Mouse (Mus musculus): ENCODE measurements around the gene AL732309.1. TPM values are rescaled to one million over a fixed set of nuclear protein-coding genes. Genes with fewer than 3 reads are reported as not detected.
"Not testable (repeated sequence)": the region's sequence is repeated elsewhere in the genome, so short reads cannot be mapped to it uniquely, and the experiment has no call there.

AL732309.1 gene
- polyA plus RNA-seq, 1 experiment from 2014 or later: 4.3 TPM

DNA sequence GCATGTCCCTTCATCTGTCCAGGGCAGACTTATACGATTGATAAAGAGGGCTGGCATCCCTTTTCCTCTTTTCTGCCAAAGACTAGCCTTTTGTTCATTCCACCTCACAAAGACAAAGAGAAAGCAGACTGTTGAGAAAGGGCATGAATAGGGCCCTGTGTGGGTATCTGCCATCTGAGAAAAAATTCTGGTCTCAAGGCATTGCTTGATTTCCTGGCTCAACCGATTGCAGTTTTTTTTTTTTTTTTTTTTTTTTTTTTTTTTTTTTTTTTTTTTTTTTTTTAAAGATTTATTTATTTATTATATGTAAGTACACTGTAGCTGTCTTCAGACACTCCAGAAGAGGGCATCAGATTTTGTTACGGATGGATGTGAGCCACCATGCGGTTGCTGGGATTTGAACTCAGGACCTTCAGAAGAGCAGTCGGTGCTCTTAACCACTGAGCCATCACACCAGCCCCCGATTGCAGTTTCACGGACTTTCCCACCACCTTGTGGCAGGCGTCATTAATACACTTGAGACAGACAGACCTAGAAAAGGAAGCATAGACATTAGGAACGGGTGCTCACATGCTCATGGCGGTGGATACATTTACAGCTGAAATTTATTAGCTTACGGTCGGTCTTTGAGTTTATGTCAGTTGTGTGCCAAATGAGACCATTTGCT, 9.9 kb upstream of the AL732309.1 start:
- not testable (repeated sequence) for H3K9ac ChIP-seq (replicated peaks; ENCODE audit: low read depth); H3K36me3 ChIP-seq (ENCODE audit: insufficient read depth, low read length); H3K27ac ChIP-seq (ENCODE audit: low read length); H3K27me3 ChIP-seq (replicated peaks; ENCODE audit: insufficient read depth, low read length); H3K9me3 ChIP-seq (ENCODE audit: low read length); ATAC-seq
- Histone ChIP-seq H3K4me1 (ENCODE audit: insufficient read depth, low read depth, low read length) (peaks cover 11% of the 10 kb centered on the region), H3K4me3 (ENCODE audit: low read depth, low read length) (peak overlapping the region; percentile 98), H3K4me2 (replicated peaks; ENCODE audit: low read depth, low read length) (peak overlapping the region; percentile 84)
- DNase-seq (ENCODE audit: low spot score): peak; percentile 56
- TF ChIP-seq CTCF (IDR thresholded peaks at IDR 0.05): peak; percentile 61
- 46% methylated on average over 10 of the region's 12 CpGs for WGBS

DNA sequence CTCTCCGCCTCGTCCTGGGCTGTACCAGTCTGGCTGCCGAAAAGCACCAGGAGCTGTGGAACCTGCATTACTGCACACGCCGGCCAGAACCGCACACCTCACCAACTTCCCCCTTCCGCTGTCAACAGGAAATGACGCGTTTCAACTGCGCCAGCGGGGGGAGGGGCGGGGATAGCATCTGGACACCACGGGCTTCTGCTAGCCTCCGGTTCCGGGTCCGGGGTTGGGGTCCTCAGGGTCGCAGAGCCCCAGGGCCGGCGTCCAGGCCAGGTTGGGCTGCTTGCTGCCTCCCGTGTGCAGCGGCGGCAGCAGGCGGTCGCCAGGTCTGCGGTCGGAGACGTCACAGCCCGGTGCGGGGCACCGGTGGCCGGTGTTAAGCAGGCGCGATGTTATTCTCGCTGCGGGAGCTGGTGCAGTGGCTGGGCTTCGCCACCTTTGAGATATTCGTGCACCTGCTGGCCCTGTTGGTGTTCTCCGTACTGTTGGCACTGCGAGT, 8.7 kb upstream of the AL732309.1 start, which contains the start of gene Tmem203:
Gene Tmem203 (plus strand): TSS at position 156 of the 496 bp plus-strand sequence.
- Histone ChIP-seq H3K36me3 (ENCODE audit: insufficient read depth, low read length) (peaks cover 4% of the 10 kb centered on the region), H3K27me3 (replicated peaks; ENCODE audit: insufficient read depth, low read length) (no peaks in the 10 kb centered on the region), H3K4me2 (replicated peaks; ENCODE audit: low read depth, low read length) (peak within 1 kb of the TSS; percentile 84), H3K9ac (replicated peaks; ENCODE audit: low read depth) (peak within 1 kb of the TSS; percentile 90), H3K27ac (ENCODE audit: low read length) (peak within 1 kb of the TSS; percentile 84), H3K4me1 (ENCODE audit: insufficient read depth, low read depth, low read length) (peaks cover 11% of the 10 kb centered on the region), H3K4me3 (ENCODE audit: low read depth, low read length) (peak within 1 kb of the TSS; percentile 98), H3K9me3 (ENCODE audit: low read length) (no peaks in the 10 kb centered on the region)
- DNase-seq (ENCODE audit: low spot score): peak; percentile 95
- TF ChIP-seq CTCF (IDR thresholded peaks at IDR 0.05): no peak
- TF ChIP-seq EP300 (IDR thresholded peaks at IDR 0.05): peak; percentile 62
- peak; percentile 95 for ATAC-seq
- WGBS: under 1% methylated on average over 39 of the region's 39 CpGs

DNA sequence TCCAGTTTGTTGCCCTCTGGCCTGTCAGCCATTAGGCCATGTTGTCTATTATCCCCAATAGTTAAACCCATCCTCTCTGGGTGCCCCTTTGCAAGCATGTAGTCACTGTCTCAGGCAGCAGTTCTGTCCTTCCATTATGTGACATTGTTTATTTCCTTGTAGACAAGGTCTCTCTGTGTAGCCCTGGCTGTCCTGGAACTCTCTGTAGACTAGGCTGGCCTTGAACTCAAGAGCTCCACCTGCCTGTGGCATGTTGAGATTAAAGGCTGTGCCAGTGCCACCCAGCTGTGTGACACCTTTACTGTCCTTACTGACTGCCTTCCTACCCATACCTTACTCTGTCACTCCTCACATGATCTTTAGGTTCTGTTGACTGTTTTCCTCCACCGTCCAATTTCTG, 5.7 kb upstream of the AL732309.1 start:
- no peak overlapping the region for H3K4me3 ChIP-seq (ENCODE audit: low read depth, low read length)
- H3K4me1 ChIP-seq (ENCODE audit: insufficient read depth, low read depth, low read length): peaks cover 11% of the 10 kb centered on the region
- no peak overlapping the region for H3K27ac ChIP-seq (ENCODE audit: low read length)
- WGBS: 72% methylated on average over 1 of the region's 1 CpGs
- H3K27me3 ChIP-seq (replicated peaks; ENCODE audit: insufficient read depth, low read length): no peaks in the 10 kb centered on the region
- no peak overlapping the region for H3K9ac ChIP-seq (replicated peaks; ENCODE audit: low read depth)
- TF ChIP-seq EP300 (IDR thresholded peaks at IDR 0.05) (no peak), CTCF (IDR thresholded peaks at IDR 0.05) (peak; percentile 58)
- peaks cover 22% of the 10 kb centered on the region for H3K36me3 ChIP-seq (ENCODE audit: insufficient read depth, low read length)
- no peak overlapping the region for H3K4me2 ChIP-seq (replicated peaks; ENCODE audit: low read depth, low read length)
- no peaks in the 10 kb centered on the region for H3K9me3 ChIP-seq (ENCODE audit: low read length)
- DNase-seq (ENCODE audit: low spot score): no peak
- no peak for ATAC-seq

DNA sequence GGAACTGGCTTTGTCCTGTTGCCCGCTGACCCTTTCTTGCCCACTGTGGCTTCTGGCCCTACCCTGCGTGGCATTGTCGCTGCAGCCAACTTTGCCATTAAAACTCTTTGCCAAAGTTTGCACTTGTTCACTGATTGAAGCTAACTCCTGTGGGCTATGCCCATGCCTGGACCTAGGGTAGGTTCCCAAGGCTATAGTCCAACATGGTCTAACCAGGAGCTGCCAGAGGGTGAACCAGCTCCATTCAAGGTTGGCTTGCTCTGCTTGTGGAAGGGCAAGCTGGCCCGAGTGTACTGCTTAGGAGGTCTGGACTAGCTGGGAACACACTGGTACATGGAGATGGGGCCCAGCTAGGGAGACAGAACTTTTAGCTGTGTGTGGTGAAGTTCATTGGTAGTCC, 2.5 kb downstream of the AL732309.1 start:
- Histone ChIP-seq H3K9ac (replicated peaks; ENCODE audit: low read depth) (no peak overlapping the region), H3K27me3 (replicated peaks; ENCODE audit: insufficient read depth, low read length) (peaks cover 9% of the 10 kb centered on the region; the same call in 1 of the 2 replicates), H3K4me3 (ENCODE audit: low read depth, low read length) (no peak overlapping the region), H3K4me2 (replicated peaks; ENCODE audit: low read depth, low read length) (no peak overlapping the region), H3K9me3 (ENCODE audit: low read length) (no peaks in the 10 kb centered on the region), H3K27ac (ENCODE audit: low read length) (no peak overlapping the region), H3K4me1 (ENCODE audit: insufficient read depth, low read depth, low read length) (peaks cover 11% of the 10 kb centered on the region), H3K36me3 (ENCODE audit: insufficient read depth, low read length) (peaks cover 15% of the 10 kb centered on the region; the same call in 1 of the 2 replicates)
- DNase-seq (ENCODE audit: low spot score) (no peak), ATAC-seq (no peak)
- TF ChIP-seq EP300 (IDR thresholded peaks at IDR 0.05): no peak
- TF ChIP-seq CTCF (IDR thresholded peaks at IDR 0.05): no peak
- WGBS: 83% methylated on average over 4 of the region's 4 CpGs

DNA sequence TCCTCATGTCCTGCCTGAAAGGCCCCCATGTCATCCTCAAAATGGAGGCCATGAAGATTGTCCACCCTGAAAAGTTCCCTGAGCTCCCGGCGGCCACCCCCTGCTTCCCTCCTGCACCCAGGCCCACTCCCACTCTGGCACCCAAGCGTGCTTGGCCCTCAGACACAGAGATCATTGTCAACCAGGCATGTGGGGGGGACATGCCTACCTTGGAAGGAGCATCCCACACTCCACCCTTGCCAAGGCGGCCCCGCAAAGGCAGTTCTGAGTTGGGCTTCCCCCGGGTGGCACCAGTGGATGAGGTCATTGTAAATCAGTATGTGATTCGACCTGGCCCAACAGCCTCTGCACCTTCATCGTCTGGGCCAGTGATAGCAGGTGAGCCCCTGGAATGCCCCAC, 3.3 kb downstream of the AL732309.1 start:
- H3K4me1 ChIP-seq (ENCODE audit: insufficient read depth, low read depth, low read length): peaks cover 11% of the 10 kb centered on the region
- 0 out of 2 replicates have a peak, but pooled peaks cover 10% of the 10 kb centered on the region for H3K36me3 ChIP-seq (ENCODE audit: insufficient read depth, low read length)
- WGBS: 70% methylated on average over 8 of the region's 8 CpGs
- H3K4me2 ChIP-seq (replicated peaks; ENCODE audit: low read depth, low read length): no peak overlapping the region
- TF ChIP-seq CTCF (IDR thresholded peaks at IDR 0.05) (no peak), EP300 (IDR thresholded peaks at IDR 0.05) (no peak)
- no peaks in the 10 kb centered on the region for H3K9me3 ChIP-seq (ENCODE audit: low read length)
- no peak for DNase-seq (ENCODE audit: low spot score)
- no peak overlapping the region for H3K27ac ChIP-seq (ENCODE audit: low read length)
- no peak overlapping the region for H3K4me3 ChIP-seq (ENCODE audit: low read depth, low read length)
- H3K27me3 ChIP-seq (replicated peaks; ENCODE audit: insufficient read depth, low read length): peaks cover 9% of the 10 kb centered on the region; the same call in 1 of the 2 replicates
- no peak for ATAC-seq
- no peak overlapping the region for H3K9ac ChIP-seq (replicated peaks; ENCODE audit: low read depth)

DNA sequence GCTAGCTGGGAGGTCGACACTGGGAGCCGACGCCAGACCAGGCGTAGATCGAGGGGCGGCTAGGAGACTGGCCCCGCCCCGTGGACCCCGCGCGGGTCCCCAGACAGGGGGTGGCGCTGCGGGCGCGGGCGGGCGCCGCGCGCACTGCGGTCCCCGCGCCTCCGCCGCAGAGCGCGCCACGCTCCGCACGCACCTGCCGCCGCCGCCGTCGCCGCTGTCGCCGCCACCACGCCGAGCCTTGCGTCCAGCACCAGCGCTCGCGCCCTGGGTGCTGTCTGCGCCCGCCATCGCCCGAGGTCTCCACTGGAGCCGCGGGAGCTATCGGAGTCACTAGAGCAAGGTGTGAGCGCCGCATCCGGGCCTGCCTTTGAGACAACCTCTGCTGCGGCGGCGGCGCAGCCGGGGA, 4.6 kb downstream of the AL732309.1 start, which contains the start of the genes Rnf208 and Cysrt1:
Gene Rnf208 (plus strand): TSS at position 155 of the 406 bp plus-strand sequence.
Gene Cysrt1 (minus strand): TSS at position 352 of the 406 bp plus-strand sequence.
- peak within 1 kb of the TSS; percentile 79 for H3K4me2 ChIP-seq (replicated peaks; ENCODE audit: low read depth, low read length)
- H3K9ac ChIP-seq (replicated peaks; ENCODE audit: low read depth): no peak within 1 kb of the TSS
- H3K4me1 ChIP-seq (ENCODE audit: insufficient read depth, low read depth, low read length): peaks cover 11% of the 10 kb centered on the region
- TF ChIP-seq CTCF (IDR thresholded peaks at IDR 0.05) (no peak), EP300 (IDR thresholded peaks at IDR 0.05) (no peak)
- 1% methylated on average over 43 of the region's 59 CpGs for WGBS
- H3K4me3 ChIP-seq (ENCODE audit: low read depth, low read length): peak within 1 kb of the TSS; percentile 44
- H3K27me3 ChIP-seq (replicated peaks; ENCODE audit: insufficient read depth, low read length): peaks cover 9% of the 10 kb centered on the region; the same call in 1 of the 2 replicates
- H3K9me3 ChIP-seq (ENCODE audit: low read length): no peaks in the 10 kb centered on the region
- H3K27ac ChIP-seq (ENCODE audit: low read length): peak within 1 kb of the TSS; percentile 16; the same call in 1 of the 2 replicates
- no peaks in the 10 kb centered on the region for H3K36me3 ChIP-seq (ENCODE audit: insufficient read depth, low read length)
- no peak for ATAC-seq
- DNase-seq (ENCODE audit: low spot score): no peak
